Mouse (Mus musculus) liver (tissue): ENCODE data around the gene Cxcr5.
"Not testable (repeated sequence)": the region's sequence is repeated elsewhere in the genome, so short reads cannot be mapped to it uniquely, and the experiment has no call there.

Experiments used
- DNase-seq: peaks from one replicate; pipeline ENCODE4 v3.0.0-alpha.2; 2020; ENCODE audit warnings: mixed read lengths

Gene Cxcr5

GRCm38 (mm10) chr9:44587262-44588160, 25.8 kb upstream of the Cxcr5 start:
- DNase-seq: peak; percentile 26

- DNase-seq: no peak
Observed at GRCm38 (mm10) chr9:44586640-44587261, 25.1 kb upstream of the Cxcr5 start.

DNA sequence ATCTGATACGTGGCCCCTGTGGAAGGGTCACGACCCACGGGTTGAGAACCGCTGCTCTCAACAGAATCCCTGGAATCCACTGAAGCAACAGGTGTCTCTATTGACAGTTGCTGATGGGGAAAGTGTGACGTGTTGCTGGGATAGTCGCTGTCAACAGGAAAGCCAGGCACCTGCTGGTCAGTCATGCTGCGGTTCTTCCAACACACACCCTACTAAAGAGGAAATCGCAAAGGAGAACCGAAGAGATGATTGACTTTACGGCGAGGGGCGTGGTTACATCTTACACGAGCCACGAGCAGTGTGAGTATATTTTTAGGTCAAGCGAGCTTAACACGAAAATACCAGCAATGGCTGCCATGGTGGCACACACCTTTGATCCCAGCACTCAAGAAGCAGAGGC, 20.7 kb upstream of the Cxcr5 start:
- DNase-seq: peak; percentile 44

DNA sequence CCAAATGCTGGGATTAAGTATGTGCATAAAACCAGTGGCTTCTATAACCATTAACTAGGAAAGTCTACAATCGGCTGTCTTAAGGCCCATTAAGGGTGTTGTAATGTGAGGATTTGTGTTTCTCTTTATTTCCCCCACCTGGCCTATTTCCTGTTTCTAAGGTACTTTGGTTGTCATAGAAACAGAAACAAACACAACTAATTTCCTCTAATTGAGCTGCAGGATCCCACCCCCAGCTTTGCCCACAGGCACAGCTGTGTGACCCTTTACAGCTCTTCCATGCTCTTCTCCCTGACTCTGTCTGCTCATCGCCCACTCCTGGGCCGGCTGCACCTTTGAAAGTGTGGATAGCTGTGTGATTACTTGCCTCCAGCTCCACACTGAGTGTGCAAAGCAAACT, 19.7 kb upstream of the Cxcr5 start:
- DNase-seq: no peak

GRCm38 (mm10) chr9:44580085-44580484, 18.4 kb upstream of the Cxcr5 start:
- DNase-seq: peak; percentile 71

- peak; percentile 83 for DNase-seq
Observed at GRCm38 (mm10) chr9:44579392-44579791, 17.7 kb upstream of the Cxcr5 start.

DNA sequence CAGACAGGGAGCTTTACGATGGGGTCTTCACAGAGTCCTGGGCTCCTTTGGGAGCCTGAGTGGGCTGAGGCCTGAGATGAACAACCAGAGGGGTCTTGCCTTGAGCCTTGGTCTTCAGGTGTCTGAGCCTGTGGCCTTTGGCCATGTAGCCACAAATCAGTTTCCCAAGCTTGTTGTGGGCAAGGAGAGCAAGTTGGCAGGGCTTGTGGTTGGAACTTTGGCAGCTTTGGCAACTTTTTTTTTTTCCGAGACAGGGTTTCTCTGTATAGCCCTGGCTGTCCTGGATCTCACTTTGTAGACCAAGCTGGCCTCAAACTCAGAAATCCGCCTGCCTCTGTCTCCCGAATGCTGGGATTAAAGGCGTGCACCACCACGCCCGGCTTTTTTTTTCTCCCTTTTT, 14.4 kb upstream of the Cxcr5 start:
- DNase-seq: not testable (repeated sequence)

GRCm38 (mm10) chr9:44575095-44575494, 13.4 kb upstream of the Cxcr5 start:
- no peak for DNase-seq

DNA sequence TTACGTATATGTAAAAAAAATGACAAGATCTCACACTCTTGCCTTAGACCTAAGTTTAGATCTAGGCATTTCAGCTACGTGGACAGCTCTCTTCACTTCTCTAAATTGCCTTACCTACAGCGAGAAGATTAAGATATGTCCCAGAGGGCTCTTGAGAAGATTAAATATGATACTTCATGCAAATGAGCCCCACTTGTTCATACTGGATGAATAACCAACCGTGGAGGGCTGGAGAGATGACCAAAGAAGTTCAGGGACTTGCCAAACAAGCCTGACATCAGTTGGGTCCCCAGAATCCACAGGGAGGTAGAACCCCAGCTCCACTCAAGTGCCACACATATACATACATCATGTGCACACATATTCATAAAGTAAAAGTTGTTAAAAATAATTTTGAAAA, 11.6 kb upstream of the Cxcr5 start:
- DNase-seq: no peak

GRCm38 (mm10) chr9:44570939-44571382, 9.3 kb upstream of the Cxcr5 start:
- no peak for DNase-seq

GRCm38 (mm10) chr9:44568083-44568455, 6.4 kb upstream of the Cxcr5 start:
- no peak for DNase-seq

GRCm38 (mm10) chr9:44567338-44568082, 5.8 kb upstream of the Cxcr5 start:
- DNase-seq: no peak

DNA sequence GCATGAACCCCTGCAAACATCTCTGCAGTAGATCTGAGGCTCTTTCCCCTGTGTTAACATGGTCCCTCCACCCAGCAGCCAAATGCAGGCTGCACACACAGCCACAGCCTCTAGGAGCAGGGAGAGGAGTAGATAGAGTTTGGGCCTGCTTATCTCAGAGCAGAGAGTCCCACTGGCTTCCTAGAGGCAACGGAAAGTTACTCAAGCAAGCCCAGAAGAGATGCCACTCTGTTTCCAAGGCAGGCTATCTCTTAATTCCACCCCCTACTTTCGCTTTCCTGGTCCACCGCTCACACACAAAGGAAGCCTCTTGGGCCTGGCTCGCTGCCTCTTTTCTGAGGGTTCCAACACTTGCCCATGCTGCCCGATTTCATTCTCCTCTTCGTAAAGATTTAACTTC, 3.7 kb upstream of the Cxcr5 start:
- peak; percentile 72 for DNase-seq

DNA sequence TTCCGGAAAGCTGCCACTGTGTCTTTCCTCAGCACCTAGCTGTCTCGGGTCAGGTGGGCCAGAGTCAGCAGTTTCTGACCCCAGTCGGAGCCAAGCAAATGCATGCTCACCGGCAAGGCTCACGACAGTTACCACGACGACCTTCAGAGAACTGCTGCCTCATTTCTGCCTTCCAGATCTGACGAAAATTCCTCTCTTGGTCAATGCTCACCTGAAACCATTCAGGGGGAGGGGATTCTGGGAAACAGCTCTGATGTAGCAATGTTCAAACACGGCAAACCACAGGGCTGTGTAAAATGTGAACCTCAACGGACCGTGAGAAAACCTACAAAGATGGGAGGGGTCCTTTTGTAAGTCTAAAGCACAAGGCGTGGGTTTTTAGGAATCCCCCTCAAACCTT, 1.3 kb upstream of the Cxcr5 start:
- DNase-seq: no peak

GRCm38 (mm10) chr9:44552161-44552560, 9.5 kb downstream of the Cxcr5 start:
- DNase-seq: peak; percentile 26

DNA sequence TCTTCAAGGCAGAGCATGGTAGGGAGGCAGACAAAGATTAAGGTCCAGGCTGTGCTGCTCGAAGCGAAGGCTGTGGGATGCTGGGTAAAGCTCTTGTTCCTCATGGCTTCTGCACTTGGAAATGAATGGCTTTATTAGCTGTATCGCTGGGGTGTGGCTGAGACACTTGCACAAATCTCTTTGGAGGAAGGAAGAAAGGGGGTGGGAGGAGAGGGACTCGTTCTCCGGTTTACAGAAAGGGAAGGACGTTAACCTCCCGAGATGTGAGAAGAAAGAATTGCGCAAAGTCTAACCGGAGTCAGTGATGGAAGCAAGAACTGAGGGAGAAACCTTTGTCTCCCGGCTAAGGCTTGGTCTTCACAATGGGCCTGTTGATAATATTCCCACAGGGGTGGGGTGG, 10.5 kb downstream of the Cxcr5 start:
- no peak for DNase-seq

DNA sequence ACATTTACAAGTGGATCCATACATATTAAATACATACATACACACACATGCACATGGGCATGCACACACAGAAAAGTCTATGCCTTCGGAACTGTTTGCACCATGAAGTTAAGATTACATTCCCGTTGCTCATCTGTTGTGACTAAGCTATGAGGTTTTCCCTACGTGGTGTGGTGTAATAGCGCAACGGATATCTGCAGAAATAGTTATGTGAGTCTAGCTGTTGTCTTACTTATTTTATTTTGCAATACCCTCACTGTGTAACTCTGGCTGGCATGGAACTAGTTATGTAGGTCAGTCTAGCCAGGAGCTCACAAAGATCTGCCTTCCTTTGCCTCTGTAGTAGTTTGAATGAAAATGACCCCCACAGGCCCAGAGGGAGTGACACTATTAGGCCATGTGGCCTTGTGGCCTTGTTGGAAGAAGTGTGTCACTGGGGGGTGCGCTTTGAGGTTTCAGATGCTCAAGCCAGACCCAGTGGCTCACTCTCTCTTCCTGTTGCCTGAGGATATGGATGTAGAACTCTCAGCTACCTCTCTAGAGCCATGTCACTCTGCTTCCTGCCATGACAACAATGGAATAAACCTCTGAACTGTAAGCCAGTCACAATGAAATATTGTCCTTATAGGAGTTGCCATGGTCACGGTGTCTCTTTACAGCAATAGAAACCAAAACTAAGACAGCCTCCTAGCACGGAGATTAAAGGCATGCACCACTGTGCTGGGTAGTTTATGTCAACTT, 13.1 kb downstream of the Cxcr5 start:
- no peak for DNase-seq

GRCm38 (mm10) chr9:44544986-44545385, 16.7 kb downstream of the Cxcr5 start:
- no peak for DNase-seq

DNA sequence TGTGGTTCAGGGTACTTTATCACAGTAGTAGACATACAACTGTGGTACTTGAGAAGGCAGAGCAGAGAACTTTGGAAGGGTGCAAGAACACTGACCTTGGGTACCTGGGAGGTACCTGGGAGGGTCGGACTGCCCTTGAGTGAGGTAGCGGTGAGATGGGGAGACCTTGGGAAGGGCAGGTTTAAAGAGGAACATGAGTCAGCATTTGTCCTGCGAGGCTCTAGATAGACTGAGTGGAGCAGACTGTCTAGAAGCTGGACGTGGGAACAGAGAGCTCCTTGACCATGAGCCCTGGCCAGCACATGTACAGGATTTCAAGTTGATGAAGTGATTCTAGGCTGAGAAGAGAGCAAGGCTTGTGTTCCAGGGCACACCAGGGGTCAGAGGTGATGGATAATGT, 19.3 kb downstream of the Cxcr5 start:
- no peak for DNase-seq

- no peak for DNase-seq
Observed at GRCm38 (mm10) chr9:44540676-44541075, 21.0 kb downstream of the Cxcr5 start.

DNA sequence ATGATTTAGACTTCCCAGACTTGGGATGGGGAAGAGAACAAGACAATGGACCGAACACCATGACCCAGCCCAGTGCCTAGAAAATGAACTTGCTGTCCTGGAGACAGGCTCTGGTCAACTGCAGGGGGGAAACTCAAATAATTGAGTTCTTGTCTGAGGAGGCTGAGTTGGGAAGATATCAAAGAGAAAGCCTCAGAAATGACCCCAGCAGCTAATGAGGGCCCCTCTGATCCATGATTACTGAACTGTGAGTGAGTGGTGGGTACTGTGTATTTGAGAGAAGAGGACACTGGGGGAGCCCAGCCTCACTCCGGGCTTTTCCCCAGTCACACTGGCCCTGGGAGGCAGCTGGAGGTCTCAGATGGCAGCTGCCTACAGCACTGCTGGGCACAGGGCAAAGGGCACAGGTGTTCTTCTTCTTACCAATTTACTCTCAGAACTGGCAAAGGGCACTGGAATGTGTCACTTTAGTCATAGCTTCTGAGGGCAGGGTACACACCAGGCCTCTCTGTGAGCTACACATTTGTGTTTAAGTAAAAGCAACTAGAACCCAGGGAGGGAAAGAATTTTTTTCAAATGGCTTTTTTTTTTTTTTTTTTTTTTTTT, 21.8 kb downstream of the Cxcr5 start:
- no peak for DNase-seq

- peak; percentile 34 for DNase-seq
Observed at GRCm38 (mm10) chr9:44537625-44538301, 23.9 kb downstream of the Cxcr5 start.
